Mouse (Mus musculus) erythroblast, adult 5-6 weeks (primary cell): Measurements from ENCODE around the gene Errfi1. TPM values are rescaled to one million over a fixed set of nuclear protein-coding genes. Genes with fewer than 3 reads are reported as not detected.

Experiments
- ATAC-seq: replicated peaks from 2 replicates; pipeline ENCODE4 v1.8.0; 2016; ENCODE audit warnings: moderate number of reproducible peaks, mild to moderate bottlenecking, moderate TSS enrichment, inconsistent platforms; ENCODE audit not compliant: poor library complexity, low FRiP score, severe bottlenecking
- total RNA-seq, 2 experiments: library from RNA; stranded (forward) in 1 of 2; stranded (reverse) in 1 of 2; fragments of 150-400 nt in 1 of 2; fragments of 200-764, 138-1000 nt in 1 of 2; gene quantifications; 2 replicates each; pipeline versions ENCODE4 v1.2.3 to v1.2.4; 2015 to 2017; ENCODE audit warnings: low replicate concordance in 2 of 2

Errfi1 gene
- total RNA-seq, 2 experiments from 2014 or later: not detected

GRCm38 (mm10) chr4:150842045-150842444 is 11.7 kb upstream of the Errfi1 start:
- no peak for ATAC-seq

GRCm38 (mm10) chr4:150843181-150843580 is 10.5 kb upstream of the Errfi1 start:
- no peak for ATAC-seq

GRCm38 (mm10) chr4:150846316-150846715 is 7.4 kb upstream of the Errfi1 start:
- no peak for ATAC-seq

- ATAC-seq: no peak
Measured at GRCm38 (mm10) chr4:150849964-150850363, 3.8 kb upstream of the Errfi1 start.

GRCm38 (mm10) chr4:150850893-150851292 is 2.8 kb upstream of the Errfi1 start:
- no peak for ATAC-seq

- no peak for ATAC-seq
Measured at GRCm38 (mm10) chr4:150852045-150852444, 1.7 kb upstream of the Errfi1 start.

- no peak for ATAC-seq
Measured at GRCm38 (mm10) chr4:150852479-150852878, 1.2 kb upstream of the Errfi1 start.

- no peak; the same call in 1 of the 2 replicates for ATAC-seq
Measured at GRCm38 (mm10) chr4:150854839-150855246, 1.1 kb downstream of the Errfi1 start.

- ATAC-seq: no peak
Measured at GRCm38 (mm10) chr4:150855346-150855745, 1.6 kb downstream of the Errfi1 start.

GRCm38 (mm10) chr4:150860526-150860925 is 6.8 kb downstream of the Errfi1 start:
- ATAC-seq: no peak

GRCm38 (mm10) chr4:150861161-150861560 is 7.4 kb downstream of the Errfi1 start:
- no peak for ATAC-seq

GRCm38 (mm10) chr4:150862626-150863375 is 9.1 kb downstream of the Errfi1 start:
- no peak for ATAC-seq

- no peak for ATAC-seq
Measured at GRCm38 (mm10) chr4:150865371-150865770, 11.7 kb downstream of the Errfi1 start.

GRCm38 (mm10) chr4:150866069-150866468 is 12.3 kb downstream of the Errfi1 start:
- ATAC-seq: no peak

- ATAC-seq: no peak
Measured at GRCm38 (mm10) chr4:150866494-150866893, 12.8 kb downstream of the Errfi1 start.

GRCm38 (mm10) chr4:150868161-150868560 is 14.4 kb downstream of the Errfi1 start:
- ATAC-seq: no peak

- no peak for ATAC-seq
Measured at GRCm38 (mm10) chr4:150868859-150869258, 15.1 kb downstream of the Errfi1 start.

GRCm38 (mm10) chr4:150869276-150870197 is 15.8 kb downstream of the Errfi1 start:
- no peak for ATAC-seq

GRCm38 (mm10) chr4:150870963-150871391 is 17.3 kb downstream of the Errfi1 start:
- no peak for ATAC-seq

GRCm38 (mm10) chr4:150871392-150872138 is 17.8 kb downstream of the Errfi1 start:
- no peak for ATAC-seq
